Mouse (Mus musculus): ENCODE measurements around the gene Gm3285.

The Gm3285 gene

GRCm38 (mm10) chr10:77900903-77901818 lies 39.4 kb downstream of the Gm3285 start:
- DNase-seq = no peak

GRCm38 (mm10) chr10:77901871-77902210 lies 40.1 kb downstream of the Gm3285 start:
- no peak for DNase-seq

GRCm38 (mm10) chr10:77902211-77902893 lies 40.6 kb downstream of the Gm3285 start, which contains the start of gene Lrrc3:
Gene Lrrc3 (minus strand): TSS chr10:77902536.
- DNase-seq = peak; percentile 20 to 33

- no peak for DNase-seq
Observed at GRCm38 (mm10) chr10:77902894-77903715, 41.3 kb downstream of the Gm3285 start.
